Mouse (Mus musculus): ENCODE measurements around the gene Tfap2c. TPM values are rescaled to one million over a fixed set of nuclear protein-coding genes. Genes with fewer than 3 reads are reported as not detected.

The Tfap2c gene
- polyA plus RNA-seq, 1 experiment from 2014 or later, result not detected

DNA sequence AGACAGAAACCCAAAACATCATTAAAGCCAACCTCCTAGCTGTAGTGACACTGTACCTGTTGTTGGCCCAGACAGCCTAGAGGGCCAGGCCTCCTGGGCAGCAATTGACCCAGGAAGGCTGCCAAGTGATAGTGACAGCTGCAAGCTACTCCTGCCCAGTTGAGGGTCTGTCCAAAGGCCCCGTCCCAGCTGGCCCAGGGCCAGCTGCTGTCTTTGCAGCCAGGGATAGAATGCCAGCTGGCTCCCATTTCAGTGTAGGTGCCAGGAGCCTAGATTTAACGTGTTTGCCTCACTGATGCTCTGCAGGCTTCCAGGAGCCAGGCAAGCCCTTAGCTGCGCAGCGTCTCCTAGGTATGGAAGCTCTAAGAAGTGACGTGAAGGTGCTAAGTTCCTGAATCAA, 29.8 kb downstream of the Tfap2c start:
- WGBS (ENCODE audit: missing documents), result 77% methylated on average over 5 of the region's 5 CpGs
- Histone ChIP-seq H3K4me3 (ENCODE audit: inconsistent target) (no peak overlapping the region), H3K79me2 (ENCODE audit: inconsistent target) (no peaks in the 10 kb centered on the region), H3K36me3 (ENCODE audit: inconsistent target) (no peaks in the 10 kb centered on the region), H3K27ac (no peak overlapping the region)

DNA sequence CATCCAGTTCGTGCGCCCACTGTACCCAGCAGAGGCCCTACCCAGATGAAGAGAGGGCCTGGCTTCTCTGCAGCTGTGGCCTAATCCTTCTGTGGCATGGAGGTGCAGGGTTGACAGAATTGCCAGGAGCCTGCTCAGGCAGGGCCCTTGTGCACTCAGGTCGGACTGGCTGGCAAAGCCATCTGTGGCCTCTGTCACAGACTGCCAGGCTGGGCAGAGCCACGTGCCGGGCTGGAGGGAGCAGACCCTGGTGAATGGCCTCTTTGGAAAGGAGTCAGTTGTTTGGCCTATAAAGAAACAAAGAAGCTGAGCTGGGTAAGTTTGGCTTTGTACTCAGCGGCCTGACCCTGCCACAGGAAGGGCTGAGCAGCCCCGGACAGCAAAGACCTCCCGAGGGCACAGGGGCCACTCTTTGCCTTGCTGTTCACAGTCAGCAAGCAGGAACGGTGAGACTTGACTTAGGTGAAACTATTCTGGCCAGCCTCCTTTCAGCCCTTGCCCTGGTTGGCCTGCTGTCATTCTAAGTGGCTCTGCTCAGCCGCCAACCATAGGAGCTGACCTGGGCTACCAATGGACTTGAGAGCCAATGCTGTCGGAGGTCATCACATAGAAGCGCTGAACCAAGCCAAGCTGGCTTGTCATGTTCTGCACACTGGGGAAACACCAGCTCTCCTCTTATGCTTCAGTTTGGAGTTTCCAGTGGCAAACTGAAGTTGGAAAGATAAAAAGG, 31.3 kb downstream of the Tfap2c start:
- H3K36me3 ChIP-seq (ENCODE audit: inconsistent target), result no peaks in the 10 kb centered on the region
- H3K79me2 ChIP-seq (ENCODE audit: inconsistent target), result no peaks in the 10 kb centered on the region
- H3K27ac ChIP-seq, result no peak overlapping the region
- no peak overlapping the region for H3K4me3 ChIP-seq (ENCODE audit: inconsistent target)
- 87% methylated on average over 11 of the region's 12 CpGs for WGBS (ENCODE audit: missing documents)

DNA sequence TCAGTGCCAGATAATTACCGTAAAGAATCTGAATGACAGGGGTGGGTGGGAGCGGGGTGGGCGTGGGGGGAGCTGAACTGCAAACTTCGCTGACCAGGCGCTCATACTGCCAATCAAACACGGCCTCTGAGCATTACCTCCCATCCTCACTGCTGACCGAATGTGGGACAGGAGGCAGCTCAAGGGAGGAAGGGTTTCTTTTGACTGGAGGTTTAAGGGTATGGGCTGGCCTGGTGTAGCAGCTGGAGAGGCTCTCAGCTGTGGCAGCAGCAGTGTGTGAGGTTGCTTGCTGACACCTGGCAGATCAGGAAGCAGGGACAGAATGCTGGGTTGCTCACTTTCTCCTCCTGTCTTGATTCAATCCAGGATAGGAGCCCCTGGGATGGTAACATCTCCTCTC, 33.9 kb downstream of the Tfap2c start:
- Histone ChIP-seq H3K36me3 (ENCODE audit: inconsistent target) (no peaks in the 10 kb centered on the region), H3K27ac (no peak overlapping the region), H3K79me2 (ENCODE audit: inconsistent target) (no peaks in the 10 kb centered on the region), H3K4me3 (ENCODE audit: inconsistent target) (no peak overlapping the region)
- WGBS (ENCODE audit: missing documents), result 64% methylated on average over 7 of the region's 7 CpGs

DNA sequence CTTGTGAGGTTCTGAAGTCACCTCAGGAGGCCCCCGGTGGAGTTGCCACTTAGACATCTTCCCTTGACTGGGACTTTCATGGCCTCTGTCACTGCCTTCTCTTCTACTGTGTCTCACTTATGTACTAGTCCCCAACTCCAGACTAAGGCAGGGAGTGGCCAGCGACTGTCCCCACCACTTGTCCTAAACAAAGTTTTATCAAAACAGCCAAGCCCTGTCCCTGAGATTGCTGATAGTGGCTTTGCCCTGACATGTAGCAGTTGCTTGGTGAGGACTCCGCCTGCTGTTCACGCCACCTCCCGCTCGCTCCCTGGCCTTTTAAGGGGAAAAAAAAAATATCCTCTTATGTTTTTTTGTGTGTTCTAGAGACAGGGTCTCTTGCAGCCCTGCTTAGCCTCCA, 35.9 kb downstream of the Tfap2c start:
- WGBS (ENCODE audit: missing documents), result 76% methylated on average over 5 of the region's 6 CpGs
- no peaks in the 10 kb centered on the region for H3K36me3 ChIP-seq (ENCODE audit: inconsistent target)
- H3K27ac ChIP-seq, result no peak overlapping the region
- H3K4me3 ChIP-seq (ENCODE audit: inconsistent target), result no peak overlapping the region
- H3K79me2 ChIP-seq (ENCODE audit: inconsistent target), result no peaks in the 10 kb centered on the region

DNA sequence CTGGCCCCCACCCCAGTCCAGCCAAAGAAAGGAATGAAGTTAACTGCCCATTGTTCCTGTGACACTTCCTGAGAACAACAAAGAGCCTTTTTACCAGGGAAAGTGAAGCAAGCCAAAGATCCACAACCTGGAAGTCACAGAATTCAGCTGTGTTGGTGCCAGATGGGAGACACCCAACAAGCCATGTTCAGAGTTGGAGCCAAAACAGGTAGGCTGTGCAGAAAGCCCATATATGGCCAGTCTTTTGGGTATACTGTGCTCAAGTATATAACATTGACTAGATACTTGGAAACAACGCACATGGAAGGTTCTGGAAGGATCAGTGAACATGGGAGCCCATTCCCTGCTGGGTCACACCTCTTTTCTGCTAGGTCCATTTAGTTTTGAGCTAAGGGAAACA, 39.7 kb downstream of the Tfap2c start:
- no peaks in the 10 kb centered on the region for H3K36me3 ChIP-seq (ENCODE audit: inconsistent target)
- H3K79me2 ChIP-seq (ENCODE audit: inconsistent target), result no peaks in the 10 kb centered on the region
- H3K4me3 ChIP-seq (ENCODE audit: inconsistent target), result no peak overlapping the region
- no peak overlapping the region for H3K27ac ChIP-seq
- 75% methylated on average over 1 of the region's 1 CpGs for WGBS (ENCODE audit: missing documents)

- Histone ChIP-seq H3K4me3 (ENCODE audit: inconsistent target) (no peak overlapping the region), H3K36me3 (ENCODE audit: inconsistent target) (no peaks in the 10 kb centered on the region), H3K27ac (no peak overlapping the region), H3K79me2 (ENCODE audit: inconsistent target) (no peaks in the 10 kb centered on the region)
- 66% methylated on average over 5 of the region's 5 CpGs for WGBS (ENCODE audit: missing documents)
These were observed 41.4 kb downstream of the Tfap2c start for GRCm38 (mm10) chr2:172590839-172591238.

DNA sequence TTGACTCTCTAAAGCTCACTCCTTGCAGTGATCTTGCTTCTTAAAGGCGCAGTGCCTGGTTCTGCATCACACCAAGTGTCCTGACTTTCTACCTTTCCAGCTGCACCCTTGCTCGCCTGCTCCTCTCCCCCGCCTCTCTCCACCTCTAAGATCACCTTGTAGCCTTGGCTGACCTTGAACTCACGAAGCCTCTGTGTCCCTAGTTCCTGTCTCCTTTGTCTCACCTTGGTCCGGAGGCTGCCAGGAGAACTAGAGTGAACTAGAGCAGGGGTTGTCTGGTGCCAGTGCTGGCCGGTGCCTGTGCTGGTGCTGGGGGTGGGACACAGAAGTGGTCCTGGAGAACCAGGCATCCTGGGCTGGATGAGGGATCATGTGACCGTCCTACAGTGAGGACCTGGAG, 44.9 kb downstream of the Tfap2c start:
- 84% methylated on average over 7 of the region's 7 CpGs for WGBS (ENCODE audit: missing documents)
- Histone ChIP-seq H3K79me2 (ENCODE audit: inconsistent target) (no peaks in the 10 kb centered on the region), H3K36me3 (ENCODE audit: inconsistent target) (no peaks in the 10 kb centered on the region), H3K27ac (no peak overlapping the region), H3K4me3 (ENCODE audit: inconsistent target) (no peak overlapping the region)

GRCm38 (mm10) chr2:172597056-172597455, 47.7 kb downstream of the Tfap2c start:
- Histone ChIP-seq H3K4me3 (ENCODE audit: inconsistent target) (no peak overlapping the region), H3K27ac (no peak overlapping the region), H3K36me3 (ENCODE audit: inconsistent target) (no peaks in the 10 kb centered on the region), H3K79me2 (ENCODE audit: inconsistent target) (no peaks in the 10 kb centered on the region)
- WGBS (ENCODE audit: missing documents), result 92% methylated on average over 6 of the region's 7 CpGs

DNA sequence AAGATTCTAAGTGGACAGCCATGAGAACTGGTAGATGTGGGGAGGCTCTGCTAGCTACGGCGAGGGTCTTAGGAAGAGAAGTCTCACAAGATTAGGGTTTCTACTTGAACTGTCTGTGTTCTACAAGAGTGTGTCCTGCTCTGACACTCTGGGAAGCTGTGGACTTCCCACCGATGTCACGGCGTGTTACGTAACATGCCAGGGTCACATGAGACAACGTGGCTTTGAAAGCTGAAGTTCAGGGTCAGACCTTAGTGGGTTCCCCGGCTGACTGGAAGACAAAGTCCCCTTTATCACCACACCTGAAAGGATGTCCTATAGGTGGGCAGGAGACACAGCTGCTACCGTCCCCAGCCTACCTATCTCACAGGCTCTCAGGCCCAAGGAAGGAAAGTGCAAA, 48.5 kb downstream of the Tfap2c start:
- WGBS (ENCODE audit: missing documents), result 81% methylated on average over 9 of the region's 9 CpGs
- no peak overlapping the region for H3K27ac ChIP-seq
- H3K79me2 ChIP-seq (ENCODE audit: inconsistent target), result no peaks in the 10 kb centered on the region
- H3K4me3 ChIP-seq (ENCODE audit: inconsistent target), result no peak overlapping the region
- H3K36me3 ChIP-seq (ENCODE audit: inconsistent target), result no peaks in the 10 kb centered on the region

GRCm38 (mm10) chr2:172604625-172605024, 55.2 kb downstream of the Tfap2c start:
- no peaks in the 10 kb centered on the region for H3K79me2 ChIP-seq (ENCODE audit: inconsistent target)
- no peak overlapping the region for H3K4me3 ChIP-seq (ENCODE audit: inconsistent target)
- no peaks in the 10 kb centered on the region for H3K36me3 ChIP-seq (ENCODE audit: inconsistent target)
- H3K27ac ChIP-seq, result no peak overlapping the region
- WGBS (ENCODE audit: missing documents), result 96% methylated on average over 3 of the region's 3 CpGs

- H3K4me3 ChIP-seq (ENCODE audit: inconsistent target), result no peak overlapping the region
- no peak overlapping the region for H3K27ac ChIP-seq
- WGBS (ENCODE audit: missing documents), result 76% methylated on average over 7 of the region's 7 CpGs
- no peaks in the 10 kb centered on the region for H3K36me3 ChIP-seq (ENCODE audit: inconsistent target)
- H3K79me2 ChIP-seq (ENCODE audit: inconsistent target), result no peaks in the 10 kb centered on the region
These were observed 56.2 kb downstream of the Tfap2c start for GRCm38 (mm10) chr2:172605642-172606041.

GRCm38 (mm10) chr2:172607710-172608109, 58.3 kb downstream of the Tfap2c start:
- H3K36me3 ChIP-seq (ENCODE audit: inconsistent target), result no peaks in the 10 kb centered on the region
- H3K79me2 ChIP-seq (ENCODE audit: inconsistent target), result no peaks in the 10 kb centered on the region
- no peak overlapping the region for H3K4me3 ChIP-seq (ENCODE audit: inconsistent target)
- no peak overlapping the region for H3K27ac ChIP-seq
- 78% methylated on average over 11 of the region's 11 CpGs for WGBS (ENCODE audit: missing documents)

Other genes starting within 250 kb of the Tfap2c start
- gene Fam210b, start 204.0 kb upstream of the Tfap2c start, polyA plus RNA-seq (2018), result 7.8 to 11.4 TPM (median 8.2 TPM) in 3 replicates
- gene Aurka, start 179.1 kb upstream of the Tfap2c start, polyA plus RNA-seq (2018), result 1.9 to 8.0 TPM (median 6.1 TPM) in 3 replicates
- 12.6 to 20.9 TPM (median 16.2 TPM) in 3 replicates for gene Cstf1, start 178.9 kb upstream of the Tfap2c start, polyA plus RNA-seq (2018)
- 0.40 to 3.1 TPM (median 0.60 TPM) in 3 replicates for gene Cass4, start 155.8 kb upstream of the Tfap2c start, polyA plus RNA-seq (2018)
- 128 to 215 TPM (median 170 TPM) in 3 replicates for gene Rtf2, start 109.0 kb upstream of the Tfap2c start, polyA plus RNA-seq (2018)
- gene Gcnt7, start 91.0 kb upstream of the Tfap2c start, polyA plus RNA-seq (2018), result not detected in 3 replicates
- 0.55 to 0.76 TPM in 2 of 3 replicates, not detected in the other for gene Fam209, start 77.1 kb upstream of the Tfap2c start, polyA plus RNA-seq (2018)

Data from macrophage (primary cell).